Mouse (Mus musculus): ENCODE measurements around the gene Stx16. TPM values are rescaled to one million over a fixed set of nuclear protein-coding genes. Genes with fewer than 3 reads are reported as not detected.

The Stx16 gene
- polyA plus RNA-seq, 1 experiment from 2014 or later = 15.0 TPM

DNA sequence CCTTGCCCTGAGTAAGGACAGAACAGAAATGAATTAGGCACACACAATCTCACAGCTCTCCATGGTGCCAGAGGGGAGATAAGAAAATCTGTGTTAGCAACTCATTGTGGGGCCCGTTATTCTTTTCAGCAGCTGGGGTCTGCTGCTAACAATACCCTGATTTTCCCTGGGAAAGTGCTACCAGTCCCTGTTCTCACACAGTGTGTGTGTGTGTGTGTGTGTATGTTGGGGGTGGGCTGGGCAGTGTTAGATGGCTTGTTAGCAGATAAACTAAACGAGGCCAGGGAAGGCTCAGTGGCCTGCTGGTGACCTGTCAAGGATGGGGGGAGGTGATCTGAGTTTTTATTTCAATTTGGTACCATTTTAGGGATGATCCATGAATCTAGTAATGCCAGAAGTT lies 14.9 kb upstream of the Stx16 start:
- H3K27ac ChIP-seq = no peak overlapping the region
- 12% methylated on average over 2 of the region's 2 CpGs for WGBS
- peak; percentile 60; the same call in 1 of the 2 replicates for ATAC-seq

DNA sequence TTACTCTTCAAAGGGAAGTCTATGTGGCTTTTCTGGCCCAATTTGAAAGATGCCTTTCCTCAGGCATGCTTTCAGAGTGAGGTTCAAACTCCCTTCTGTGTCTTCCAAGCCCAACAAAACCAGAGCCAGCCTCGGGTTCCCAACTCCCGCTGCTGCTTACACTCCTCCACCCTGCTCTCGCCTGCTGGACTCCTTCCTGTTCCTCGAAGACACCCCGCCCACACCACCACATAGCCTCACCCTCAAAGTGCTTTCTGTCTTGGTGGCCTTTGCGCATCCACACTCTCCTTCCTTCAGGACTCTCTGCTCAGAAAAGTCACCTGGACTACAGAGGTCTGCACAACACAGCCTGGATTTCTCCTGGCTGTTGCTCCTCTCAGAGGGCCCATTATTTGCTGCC lies 13.0 kb upstream of the Stx16 start:
- H3K36me3 ChIP-seq = no peaks in the 10 kb centered on the region
- 0 out of 2 replicates have a peak, but pooled peaks cover 3% of the 10 kb centered on the region for H3K4me1 ChIP-seq (replicated peaks)
- ATAC-seq = no peak
- H3K4me3 ChIP-seq (replicated peaks) = no peak overlapping the region
- no peak overlapping the region for H3K9ac ChIP-seq (replicated peaks)
- no peaks in the 10 kb centered on the region for H3K9me3 ChIP-seq
- H3K4me2 ChIP-seq (replicated peaks) = no peak overlapping the region
- WGBS = 80% methylated on average over 6 of the region's 6 CpGs
- H3K27me3 ChIP-seq = no peaks in the 10 kb centered on the region
- H3K27ac ChIP-seq = no peak overlapping the region

More for the DNA sequence above, 14.9 kb upstream of the Stx16 start:
- Histone ChIP-seq H3K9ac (replicated peaks) (no peak overlapping the region), H3K9me3 (no peaks in the 10 kb centered on the region), H3K27me3 (no peaks in the 10 kb centered on the region), H3K4me1 (replicated peaks) (0 out of 2 replicates have a peak, but pooled peaks cover 3% of the 10 kb centered on the region), H3K36me3 (no peaks in the 10 kb centered on the region), H3K4me2 (replicated peaks) (no peak overlapping the region), H3K4me3 (replicated peaks) (no peak overlapping the region)

GRCm38 (mm10) chr2:174063527-174064211 lies 12.4 kb upstream of the Stx16 start:
- no peak overlapping the region for H3K4me2 ChIP-seq (replicated peaks)
- no peak for ATAC-seq
- no peak overlapping the region for H3K27ac ChIP-seq
- no peaks in the 10 kb centered on the region for H3K36me3 ChIP-seq
- H3K4me1 ChIP-seq (replicated peaks) = 0 out of 2 replicates have a peak, but pooled peaks cover 3% of the 10 kb centered on the region
- H3K4me3 ChIP-seq (replicated peaks) = no peak overlapping the region
- H3K9ac ChIP-seq (replicated peaks) = no peak overlapping the region
- 84% methylated on average over 9 of the region's 9 CpGs for WGBS
- no peaks in the 10 kb centered on the region for H3K27me3 ChIP-seq
- H3K9me3 ChIP-seq = no peaks in the 10 kb centered on the region

GRCm38 (mm10) chr2:174067793-174068419 lies 8.2 kb upstream of the Stx16 start:
- WGBS = 85% methylated on average over 6 of the region's 6 CpGs
- Histone ChIP-seq H3K9ac (replicated peaks) (no peak overlapping the region), H3K4me2 (replicated peaks) (no peak overlapping the region), H3K27ac (no peak overlapping the region), H3K27me3 (no peaks in the 10 kb centered on the region), H3K9me3 (no peaks in the 10 kb centered on the region), H3K36me3 (no peaks in the 10 kb centered on the region), H3K4me1 (replicated peaks) (no peaks in the 10 kb centered on the region), H3K4me3 (replicated peaks) (no peak overlapping the region)
- ATAC-seq = no peak

GRCm38 (mm10) chr2:174069532-174070049 lies 6.5 kb upstream of the Stx16 start:
- H3K9ac ChIP-seq (replicated peaks) = no peak overlapping the region
- H3K27me3 ChIP-seq = no peaks in the 10 kb centered on the region
- H3K9me3 ChIP-seq = no peaks in the 10 kb centered on the region
- 67% methylated on average over 3 of the region's 3 CpGs for WGBS
- H3K27ac ChIP-seq = no peak overlapping the region
- H3K36me3 ChIP-seq = no peaks in the 10 kb centered on the region
- H3K4me2 ChIP-seq (replicated peaks) = no peak overlapping the region
- no peak overlapping the region for H3K4me3 ChIP-seq (replicated peaks)
- peaks cover 9% of the 10 kb centered on the region for H3K4me1 ChIP-seq (replicated peaks)
- no peak for ATAC-seq

DNA sequence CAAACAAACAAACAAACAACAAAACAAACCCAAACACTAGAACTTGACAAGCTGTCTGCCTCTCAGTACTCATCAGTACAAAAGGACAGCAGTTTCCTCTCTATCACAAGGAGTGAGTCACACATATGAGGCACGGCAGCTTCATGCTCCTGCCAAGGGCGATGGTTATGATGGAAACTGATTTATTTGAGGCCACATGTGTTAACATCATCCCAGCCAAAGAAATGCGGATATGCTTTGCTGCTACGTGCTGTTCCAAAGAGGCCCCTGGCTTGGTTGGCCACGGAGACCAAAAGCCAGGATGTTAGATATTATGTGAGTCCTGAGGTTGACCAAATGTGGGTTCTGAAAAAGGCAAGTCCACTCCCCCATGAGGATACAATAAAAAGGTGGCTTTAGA lies 4.7 kb upstream of the Stx16 start:
- ATAC-seq = no peak
- Histone ChIP-seq H3K27ac (no peak overlapping the region), H3K9me3 (no peaks in the 10 kb centered on the region), H3K4me2 (replicated peaks) (no peak overlapping the region), H3K36me3 (no peaks in the 10 kb centered on the region), H3K27me3 (no peaks in the 10 kb centered on the region), H3K4me3 (replicated peaks) (no peak overlapping the region), H3K9ac (replicated peaks) (no peak overlapping the region), H3K4me1 (replicated peaks) (peaks cover 22% of the 10 kb centered on the region)
- WGBS = 95% methylated on average over 5 of the region's 5 CpGs

DNA sequence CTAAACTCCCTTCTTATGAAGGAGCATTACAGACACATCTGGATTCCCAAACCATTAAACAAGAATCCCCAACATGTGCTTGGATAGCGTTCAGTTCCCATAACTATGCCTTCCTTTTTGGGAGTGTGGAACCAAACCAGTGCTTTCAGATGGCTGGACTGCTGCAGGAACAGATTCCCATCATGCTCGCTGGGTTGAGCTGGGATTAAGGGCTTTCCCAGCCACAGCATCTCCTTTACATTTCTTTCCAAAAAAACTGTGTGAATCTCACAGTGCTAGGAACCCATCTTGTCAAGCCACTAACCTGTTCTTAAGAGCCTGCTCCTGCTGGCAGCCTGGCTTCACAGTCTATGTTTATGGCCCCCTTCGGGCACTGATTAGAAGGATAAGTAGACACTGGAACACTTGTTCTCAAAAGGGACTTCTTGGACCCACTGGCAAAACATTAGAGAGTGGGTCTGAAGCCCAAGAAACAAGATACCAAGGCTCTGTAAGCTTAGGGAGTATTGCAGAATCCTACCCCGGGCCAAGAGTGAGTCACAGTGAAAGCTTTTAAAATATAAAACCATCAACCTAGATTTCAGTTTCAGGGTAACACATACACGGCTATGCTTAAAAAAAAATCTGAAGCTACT lies 2.8 kb upstream of the Stx16 start:
- Histone ChIP-seq H3K27ac (no peak overlapping the region), H3K4me3 (replicated peaks) (no peak overlapping the region), H3K9ac (replicated peaks) (no peak overlapping the region), H3K4me1 (replicated peaks) (peaks cover 37% of the 10 kb centered on the region), H3K9me3 (no peaks in the 10 kb centered on the region), H3K27me3 (no peaks in the 10 kb centered on the region), H3K36me3 (no peaks in the 10 kb centered on the region), H3K4me2 (replicated peaks) (no peak overlapping the region)
- ATAC-seq = no peak
- 72% methylated on average over 5 of the region's 5 CpGs for WGBS

GRCm38 (mm10) chr2:174074621-174075020 lies 1.5 kb upstream of the Stx16 start:
- peaks cover 42% of the 10 kb centered on the region for H3K4me1 ChIP-seq (replicated peaks)
- peak; percentile 16 for ATAC-seq
- H3K9ac ChIP-seq (replicated peaks) = peak overlapping the region; percentile 67
- WGBS = 0% methylated on average over 7 of the region's 13 CpGs
- H3K27me3 ChIP-seq = no peaks in the 10 kb centered on the region
- H3K27ac ChIP-seq = peak overlapping the region; percentile 92
- no peaks in the 10 kb centered on the region for H3K36me3 ChIP-seq
- peak overlapping the region; percentile 88 for H3K4me2 ChIP-seq (replicated peaks)
- H3K4me3 ChIP-seq (replicated peaks) = peak overlapping the region; percentile 67
- no peaks in the 10 kb centered on the region for H3K9me3 ChIP-seq

DNA sequence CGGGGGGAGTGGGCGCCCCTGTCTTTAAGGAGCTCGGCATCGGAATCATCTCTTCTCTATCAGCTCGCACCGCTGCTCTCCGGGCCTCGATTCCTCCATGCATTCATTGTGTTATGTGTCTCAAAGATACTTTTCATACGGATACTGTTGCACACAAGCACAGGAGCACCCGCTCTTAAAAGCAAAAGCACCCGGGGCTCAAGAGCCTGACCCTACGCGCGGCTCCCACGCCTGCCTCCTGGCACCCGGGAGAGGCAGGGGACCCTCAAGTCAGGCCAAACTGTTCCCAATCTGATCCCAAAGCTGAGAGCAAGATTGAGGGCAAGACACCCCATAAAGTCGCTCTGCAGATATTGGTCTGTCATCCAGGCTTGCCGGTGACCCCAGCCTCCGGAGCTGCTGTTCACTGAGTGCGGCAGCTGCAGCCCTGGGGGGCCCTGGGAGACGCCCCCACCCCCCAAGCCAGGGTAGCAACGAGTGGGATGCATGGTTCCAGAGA lies 987 bp upstream of the Stx16 start:
- no peaks in the 10 kb centered on the region for H3K27me3 ChIP-seq
- 2% methylated on average over 22 of the region's 22 CpGs for WGBS
- H3K4me3 ChIP-seq (replicated peaks) = peak overlapping the region; percentile 67
- H3K9me3 ChIP-seq = no peaks in the 10 kb centered on the region
- peaks cover 42% of the 10 kb centered on the region for H3K4me1 ChIP-seq (replicated peaks)
- peak; percentile 13 for ATAC-seq
- peak overlapping the region; percentile 92 for H3K27ac ChIP-seq
- peak overlapping the region; percentile 88 for H3K4me2 ChIP-seq (replicated peaks)
- H3K36me3 ChIP-seq = no peaks in the 10 kb centered on the region
- H3K9ac ChIP-seq (replicated peaks) = peak overlapping the region; percentile 67

DNA sequence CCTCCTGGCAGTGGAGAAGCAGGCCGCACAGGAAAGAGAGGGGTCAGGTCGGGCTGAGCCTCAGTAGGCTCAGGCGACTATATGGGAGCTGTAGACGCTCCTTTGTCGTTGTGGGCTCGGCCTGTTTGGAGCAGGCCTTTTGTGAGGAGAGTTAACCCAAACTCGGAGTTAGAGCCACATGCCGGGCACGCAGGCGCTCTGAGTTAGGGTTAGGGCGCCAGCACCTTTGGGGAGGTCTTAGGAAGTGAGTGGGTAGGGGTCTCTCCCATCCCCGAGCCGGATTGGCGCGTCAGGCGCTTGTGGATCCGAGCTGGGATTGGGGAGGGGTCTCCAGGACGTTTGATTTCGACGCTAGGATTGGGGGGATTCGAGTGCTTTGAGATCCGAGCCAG lies 321 bp downstream of the Stx16 start:
- peaks cover 51% of the 10 kb centered on the region for H3K4me1 ChIP-seq (replicated peaks)
- H3K36me3 ChIP-seq = no peaks in the 10 kb centered on the region
- H3K9me3 ChIP-seq = no peaks in the 10 kb centered on the region
- peak overlapping the region; percentile 88 for H3K4me2 ChIP-seq (replicated peaks)
- WGBS = 0% methylated on average over 22 of the region's 22 CpGs
- no peaks in the 10 kb centered on the region for H3K27me3 ChIP-seq
- peak overlapping the region; percentile 67 for H3K4me3 ChIP-seq (replicated peaks)
- no peak; the same call in 1 of the 2 replicates for ATAC-seq
- H3K9ac ChIP-seq (replicated peaks) = peak overlapping the region; percentile 71
- peak overlapping the region; percentile 92 for H3K27ac ChIP-seq

- Histone ChIP-seq H3K27me3 (no peaks in the 10 kb centered on the region), H3K9ac (replicated peaks) (peak overlapping the region; percentile 71), H3K36me3 (no peaks in the 10 kb centered on the region), H3K27ac (peak overlapping the region; percentile 92), H3K4me3 (replicated peaks) (peak overlapping the region; percentile 67), H3K4me1 (replicated peaks) (peaks cover 51% of the 10 kb centered on the region), H3K4me2 (replicated peaks) (peak overlapping the region; percentile 88), H3K9me3 (no peaks in the 10 kb centered on the region)
- no peak for ATAC-seq
- WGBS = under 1% methylated on average over 19 of the region's 19 CpGs
Observed at GRCm38 (mm10) chr2:174077004-174077695, 1.0 kb downstream of the Stx16 start.

Measured in midbrain, embryonic 13.5 days (tissue).